Mouse (Mus musculus) liver, embryonic 13.5 days (tissue): ENCODE data around the gene Pramel4. TPM values are rescaled to one million over a fixed set of nuclear protein-coding genes. Genes with fewer than 3 reads are reported as not detected.
"Not testable (repeated sequence)": the region's sequence is repeated elsewhere in the genome, so short reads cannot be mapped to it uniquely, and the experiment has no call there.

Experiments used
- ATAC-seq: fragments of 200-750 bp; cut with Nextera tagmentation; 2 replicates; pipeline ENCODE4 v1.8.0; 2017; ENCODE audit warnings: low read depth, mild to moderate bottlenecking, moderate number of reproducible peaks, moderate library complexity
- DNase-seq: peaks from one replicate; pipeline ENCODE4 v3.0.0; 2022
- H3K27ac ChIP-seq: fragments of 300-500 bp; sonication (generic); 2 replicates; pipeline ENCODE4 v1.5.1; 2015; ENCODE audit warnings: moderate library complexity, mild to moderate bottlenecking, inconsistent platforms
- H3K27me3 ChIP-seq: fragments of 300-500 bp; sonication (generic); 2 replicates; pipeline ENCODE4 v1.6.1; 2015; ENCODE audit warnings: mild to moderate bottlenecking, inconsistent platforms
- H3K36me3 ChIP-seq: fragments of 300-500 bp; sonication (generic); 2 replicates; pipeline ENCODE4 v1.6.1; 2015; ENCODE audit warnings: mild to moderate bottlenecking, inconsistent platforms
- H3K4me1 ChIP-seq: fragments of 300-500 bp; sonication (generic); replicated peaks from 2 replicates; pipeline ENCODE4 v1.6.1; 2015; ENCODE audit warnings: inconsistent platforms
- H3K4me2 ChIP-seq: fragments of 300-500 bp; sonication (generic); 2 replicates; pipeline ENCODE4 v1.6.1; 2015; ENCODE audit warnings: inconsistent platforms, mild to moderate bottlenecking, moderate library complexity
- H3K4me3 ChIP-seq: fragments of 300-500 bp; sonication (generic); replicated peaks from 2 replicates; pipeline ENCODE4 v1.5.1; 2015; ENCODE audit warnings: mild to moderate bottlenecking, inconsistent platforms
- H3K9ac ChIP-seq: fragments of 300-500 bp; sonication (generic); 2 replicates; pipeline ENCODE4 v1.6.1; 2015; ENCODE audit warnings: mild to moderate bottlenecking, inconsistent platforms
- H3K9me3 ChIP-seq: fragments of 300-500 bp; sonication (generic); replicated peaks from 2 replicates; pipeline ENCODE4 v1.6.1; 2016; ENCODE audit warnings: inconsistent platforms
- WGBS: fragments of 180-500 bp; shearing (Covaris S2); methylation state at CpG from one replicate; pipeline ENCODE4 v1.1.7; 2015; ENCODE audit not compliant: insufficient replicate concordance; 5-methylcytosine and 5-hydroxymethylcytosine counted together
- polyA plus RNA-seq: library from polyadenylated mRNA; unstranded; fragments of >200 nt; fragmentation: Nextera tagmentation; extraction: Ambion mirVana; gene quantifications from 2 replicates; pipeline ENCODE4 v1.2.1, GENCODE M21; 2015

Gene Pramel4
- not detected in 2 replicates for polyA plus RNA-seq

GRCm38 (mm10) chr4:144058826-144059225 is at the start of gene Pramel4:
TSS of gene Pramel4 (plus strand) at chr4:144059126.
- not testable (repeated sequence) for H3K4me3 ChIP-seq, H3K36me3 ChIP-seq, ATAC-seq, H3K9me3 ChIP-seq, H3K9ac ChIP-seq, H3K4me1 ChIP-seq, DNase-seq, H3K4me2 ChIP-seq, H3K27ac ChIP-seq, H3K27me3 ChIP-seq
- WGBS, result 69% methylated on average over 3 of the region's 3 CpGs

DNA sequence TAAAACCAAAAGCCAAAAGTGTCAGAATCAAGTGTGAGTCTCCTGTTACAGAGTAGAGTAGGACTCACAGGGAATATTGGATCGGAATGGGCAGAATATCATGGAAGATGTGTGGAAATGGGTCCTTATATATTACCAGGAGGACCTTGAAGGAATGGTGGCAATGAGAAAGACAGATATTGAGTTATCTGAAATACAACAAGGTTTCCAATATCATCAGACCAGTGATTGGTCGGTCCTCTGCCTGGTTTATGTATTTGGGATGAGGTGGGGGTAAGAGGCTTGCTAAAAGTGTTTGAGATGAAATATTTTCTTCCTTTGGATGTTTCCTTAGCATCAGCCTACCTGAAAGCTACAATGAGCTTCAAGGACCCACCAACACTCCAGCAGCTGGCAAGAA is 47.2 kb downstream of the Pramel4 start, which contains the start of gene Gm13102:
Gene Gm13102, plus strand, starts transcription at position 301 of the 400 bp plus-strand sequence.
- 86% methylated on average over 1 of the region's 2 CpGs for WGBS
- not testable (repeated sequence) for H3K4me1 ChIP-seq, H3K9ac ChIP-seq, H3K4me2 ChIP-seq, H3K36me3 ChIP-seq, H3K9me3 ChIP-seq, H3K27ac ChIP-seq, H3K4me3 ChIP-seq, ATAC-seq, H3K27me3 ChIP-seq, DNase-seq

Other genes with a start within 250 kb of the Pramel4 start
- not detected in 2 replicates for gene Gm13084, start 243.0 kb upstream of the Pramel4 start, polyA plus RNA-seq
- not detected in 2 replicates for gene Gm13103, start 212.6 kb upstream of the Pramel4 start, polyA plus RNA-seq
- not detected in 2 replicates for gene Pramef6, start 158.7 kb upstream of the Pramel4 start, polyA plus RNA-seq
- gene Pramef25, start 108.1 kb upstream of the Pramel4 start, polyA plus RNA-seq, result not detected in 2 replicates
- gene Gm13101, start 92.2 kb upstream of the Pramel4 start, polyA plus RNA-seq, result not detected in 2 replicates
- gene Pramef17, start 64.8 kb upstream of the Pramel4 start, polyA plus RNA-seq, result not detected in 2 replicates
- not detected in 2 replicates for gene Gm13102, start 47.3 kb downstream of the Pramel4 start, polyA plus RNA-seq
- gene Oog3, start 103.5 kb downstream of the Pramel4 start, polyA plus RNA-seq, result not detected in 2 replicates
- not detected in 2 replicates for gene Oog2, start 131.6 kb downstream of the Pramel4 start, polyA plus RNA-seq
- gene C87977, start 154.2 kb downstream of the Pramel4 start, polyA plus RNA-seq, result not detected in 2 replicates
- gene Pramel5, start 221.4 kb downstream of the Pramel4 start, polyA plus RNA-seq, result not detected in 2 replicates